Mouse (Mus musculus) midbrain, embryonic 12.5 days (tissue): ENCODE measurements around the gene Atf5. TPM values are rescaled to one million over a fixed set of nuclear protein-coding genes. Genes with fewer than 3 reads are reported as not detected.

Experiments
- ATAC-seq: fragments of 200-750 bp; cut with Nextera tagmentation; 2 replicates; pipeline ENCODE4 v1.8.0; 2017; ENCODE audit warnings: low read depth, moderate TSS enrichment, moderate library complexity; ENCODE audit not compliant: low FRiP score
- H3K27ac ChIP-seq: fragments of 300-500 bp; sonication (generic); replicated peaks from 2 replicates; pipeline ENCODE4 v1.5.1; 2016; ENCODE audit warnings: mild to moderate bottlenecking
- H3K27me3 ChIP-seq: fragments of 300-500 bp; sonication (generic); 2 replicates; pipeline ENCODE4 v1.6.1; 2016; ENCODE audit warnings: mild to moderate bottlenecking
- H3K36me3 ChIP-seq: fragments of 300-500 bp; sonication (generic); 2 replicates; pipeline ENCODE4 v1.6.1; 2016
- H3K4me1 ChIP-seq: fragments of 300-500 bp; sonication (generic); 2 replicates; pipeline ENCODE4 v1.6.1; 2016
- H3K4me2 ChIP-seq: fragments of 300-500 bp; sonication (generic); replicated peaks from 2 replicates; pipeline ENCODE4 v1.6.1; 2016; ENCODE audit warnings: mild to moderate bottlenecking, moderate library complexity
- H3K4me3 ChIP-seq: fragments of 300-500 bp; sonication (generic); 2 replicates; pipeline ENCODE4 v1.5.1; 2016; ENCODE audit warnings: mild to moderate bottlenecking
- H3K9ac ChIP-seq: fragments of 300-500 bp; sonication (generic); replicated peaks from 2 replicates; pipeline ENCODE4 v1.6.1; 2016; ENCODE audit warnings: mild to moderate bottlenecking, moderate library complexity
- H3K9me3 ChIP-seq: fragments of 300-500 bp; sonication (generic); 2 replicates; pipeline ENCODE4 v1.6.1; 2016; ENCODE audit warnings: mild to moderate bottlenecking
- WGBS: fragments of 180-500 bp; shearing (Covaris S2); methylation state at CpG from one replicate; pipeline ENCODE4 v1.1.7; 2016; 5-methylcytosine and 5-hydroxymethylcytosine counted together
- polyA plus RNA-seq: library from polyadenylated mRNA; unstranded; fragments of >200 nt; fragmentation: Nextera tagmentation; extraction: Ambion mirVana; gene quantifications from 2 replicates; pipeline ENCODE4 v1.2.1, GENCODE M21; 2016

The Atf5 gene
- polyA plus RNA-seq, 1 experiment from 2014 or later, result 5.6 TPM

- Histone ChIP-seq H3K9me3 (no peaks in the 10 kb centered on the region), H3K9ac (peak overlapping the region; percentile 90), H3K27me3 (no peaks in the 10 kb centered on the region), H3K4me1 (peaks cover 52% of the 10 kb centered on the region), H3K27ac (no peak overlapping the region), H3K4me3 (peak overlapping the region; percentile 89), H3K4me2 (peak overlapping the region; percentile 87), H3K36me3 (peaks cover 4% of the 10 kb centered on the region; the same call in 1 of the 2 replicates)
- ATAC-seq, result no peak
- 27% methylated on average over 3 of the region's 3 CpGs for WGBS
Measured at GRCm38 (mm10) chr7:44817441-44817840, 983 bp upstream of the Atf5 start.

GRCm38 (mm10) chr7:44815721-44816469, 563 bp downstream of the Atf5 start, which contains the start of the genes Nup62 and Il4i1:
Gene Nup62 (plus strand): TSS chr7:44816088.
Gene Il4i1 (plus strand): TSS chr7:44816387.
- peak within 1 kb of the TSS; percentile 94 for H3K27ac ChIP-seq
- no peaks in the 10 kb centered on the region for H3K9me3 ChIP-seq
- peak; percentile 95 for ATAC-seq
- peaks cover 7% of the 10 kb centered on the region; the same call in 1 of the 2 replicates for H3K36me3 ChIP-seq
- H3K4me1 ChIP-seq, result peaks cover 52% of the 10 kb centered on the region
- H3K4me3 ChIP-seq, result peak within 1 kb of the TSS; percentile 89
- peak within 1 kb of the TSS; percentile 87 for H3K4me2 ChIP-seq
- H3K27me3 ChIP-seq, result no peaks in the 10 kb centered on the region
- WGBS, result under 1% methylated on average over 62 of the region's 62 CpGs
- H3K9ac ChIP-seq, result peak within 1 kb of the TSS; percentile 90

GRCm38 (mm10) chr7:44814952-44815553, 1.4 kb downstream of the Atf5 start:
- H3K4me2 ChIP-seq, result peak overlapping the region; percentile 87
- WGBS, result 26% methylated on average over 14 of the region's 14 CpGs
- H3K9me3 ChIP-seq, result no peaks in the 10 kb centered on the region
- H3K4me1 ChIP-seq, result peaks cover 43% of the 10 kb centered on the region
- peak overlapping the region; percentile 89 for H3K4me3 ChIP-seq
- H3K27ac ChIP-seq, result peak overlapping the region; percentile 94
- ATAC-seq, result peak; percentile 4
- H3K36me3 ChIP-seq, result peaks cover 7% of the 10 kb centered on the region; the same call in 1 of the 2 replicates
- peak overlapping the region; percentile 37 for H3K9ac ChIP-seq
- H3K27me3 ChIP-seq, result no peaks in the 10 kb centered on the region

GRCm38 (mm10) chr7:44814423-44814822, 2.0 kb downstream of the Atf5 start:
- Histone ChIP-seq H3K36me3 (peaks cover 7% of the 10 kb centered on the region; the same call in 1 of the 2 replicates), H3K4me3 (0 out of 2 replicates have a peak overlapping the region, but pooled peaks have one; percentile 89), H3K27ac (peak overlapping the region; percentile 94; the same call in 1 of the 2 replicates), H3K27me3 (no peaks in the 10 kb centered on the region), H3K9me3 (no peaks in the 10 kb centered on the region), H3K4me2 (peak overlapping the region; percentile 87; the same call in 1 of the 2 replicates), H3K9ac (no peak overlapping the region), H3K4me1 (peaks cover 37% of the 10 kb centered on the region)
- WGBS, result 96% methylated on average over 4 of the region's 4 CpGs
- ATAC-seq, result no peak

GRCm38 (mm10) chr7:44813985-44814384, 2.5 kb downstream of the Atf5 start:
- no peaks in the 10 kb centered on the region for H3K27me3 ChIP-seq
- H3K9me3 ChIP-seq, result no peaks in the 10 kb centered on the region
- WGBS, result 90% methylated on average over 3 of the region's 3 CpGs
- no peak overlapping the region for H3K9ac ChIP-seq
- no peak overlapping the region for H3K27ac ChIP-seq
- ATAC-seq, result no peak
- H3K36me3 ChIP-seq, result peaks cover 7% of the 10 kb centered on the region; the same call in 1 of the 2 replicates
- H3K4me2 ChIP-seq, result no peak overlapping the region
- peaks cover 33% of the 10 kb centered on the region for H3K4me1 ChIP-seq
- no peak overlapping the region for H3K4me3 ChIP-seq

- Histone ChIP-seq H3K4me2 (no peak overlapping the region), H3K36me3 (peaks cover 5% of the 10 kb centered on the region; the same call in 1 of the 2 replicates), H3K27me3 (no peaks in the 10 kb centered on the region), H3K27ac (no peak overlapping the region), H3K9ac (no peak overlapping the region), H3K4me1 (peaks cover 21% of the 10 kb centered on the region), H3K9me3 (no peaks in the 10 kb centered on the region), H3K4me3 (no peak overlapping the region)
- 89% methylated on average over 20 of the region's 20 CpGs for WGBS
- ATAC-seq, result no peak
Measured at GRCm38 (mm10) chr7:44812651-44813325, 3.7 kb downstream of the Atf5 start.

GRCm38 (mm10) chr7:44810819-44811557, 5.5 kb downstream of the Atf5 start:
- 85% methylated on average over 7 of the region's 7 CpGs for WGBS
- Histone ChIP-seq H3K9me3 (no peaks in the 10 kb centered on the region), H3K36me3 (peaks cover 5% of the 10 kb centered on the region; the same call in 1 of the 2 replicates), H3K27ac (no peak overlapping the region), H3K9ac (no peak overlapping the region), H3K4me1 (peaks cover 12% of the 10 kb centered on the region), H3K4me3 (no peak overlapping the region), H3K27me3 (0 out of 2 replicates have a peak, but pooled peaks cover 3% of the 10 kb centered on the region), H3K4me2 (no peak overlapping the region)
- no peak for ATAC-seq

- H3K4me2 ChIP-seq, result no peak overlapping the region
- H3K9ac ChIP-seq, result no peak overlapping the region
- peaks cover 12% of the 10 kb centered on the region for H3K4me1 ChIP-seq
- no peak overlapping the region for H3K27ac ChIP-seq
- peaks cover 5% of the 10 kb centered on the region; the same call in 1 of the 2 replicates for H3K36me3 ChIP-seq
- 87% methylated on average over 4 of the region's 4 CpGs for WGBS
- 0 out of 2 replicates have a peak, but pooled peaks cover 3% of the 10 kb centered on the region for H3K27me3 ChIP-seq
- H3K4me3 ChIP-seq, result no peak overlapping the region
- no peak for ATAC-seq
- no peaks in the 10 kb centered on the region for H3K9me3 ChIP-seq
Measured at GRCm38 (mm10) chr7:44810365-44810764, 6.1 kb downstream of the Atf5 start.

- Histone ChIP-seq H3K4me3 (no peak overlapping the region), H3K36me3 (peaks cover 5% of the 10 kb centered on the region; the same call in 1 of the 2 replicates), H3K9me3 (no peaks in the 10 kb centered on the region), H3K4me1 (peaks cover 3% of the 10 kb centered on the region; the same call in 1 of the 2 replicates), H3K27ac (no peak overlapping the region), H3K4me2 (no peak overlapping the region), H3K9ac (no peak overlapping the region), H3K27me3 (0 out of 2 replicates have a peak, but pooled peaks cover 3% of the 10 kb centered on the region)
- 87% methylated on average over 3 of the region's 3 CpGs for WGBS
- no peak for ATAC-seq
Measured at GRCm38 (mm10) chr7:44809466-44809865, 7.0 kb downstream of the Atf5 start.

- Histone ChIP-seq H3K9ac (no peak overlapping the region), H3K9me3 (no peaks in the 10 kb centered on the region), H3K27me3 (0 out of 2 replicates have a peak, but pooled peaks cover 3% of the 10 kb centered on the region), H3K27ac (no peak overlapping the region), H3K4me1 (no peaks in the 10 kb centered on the region), H3K4me3 (no peak overlapping the region), H3K4me2 (no peak overlapping the region), H3K36me3 (peaks cover 5% of the 10 kb centered on the region; the same call in 1 of the 2 replicates)
- no peak for ATAC-seq
- 83% methylated on average over 2 of the region's 2 CpGs for WGBS
Measured at GRCm38 (mm10) chr7:44808927-44809326, 7.5 kb downstream of the Atf5 start.

- no peak overlapping the region for H3K9ac ChIP-seq
- H3K4me1 ChIP-seq, result no peaks in the 10 kb centered on the region
- no peak overlapping the region for H3K4me2 ChIP-seq
- ATAC-seq, result no peak
- no peaks in the 10 kb centered on the region for H3K36me3 ChIP-seq
- no peak overlapping the region for H3K4me3 ChIP-seq
- H3K27ac ChIP-seq, result no peak overlapping the region
- H3K27me3 ChIP-seq, result no peaks in the 10 kb centered on the region
- 91% methylated on average over 6 of the region's 6 CpGs for WGBS
- H3K9me3 ChIP-seq, result no peaks in the 10 kb centered on the region
Measured at GRCm38 (mm10) chr7:44792781-44793180, 23.7 kb downstream of the Atf5 start.
